In the genomic region with DNA sequence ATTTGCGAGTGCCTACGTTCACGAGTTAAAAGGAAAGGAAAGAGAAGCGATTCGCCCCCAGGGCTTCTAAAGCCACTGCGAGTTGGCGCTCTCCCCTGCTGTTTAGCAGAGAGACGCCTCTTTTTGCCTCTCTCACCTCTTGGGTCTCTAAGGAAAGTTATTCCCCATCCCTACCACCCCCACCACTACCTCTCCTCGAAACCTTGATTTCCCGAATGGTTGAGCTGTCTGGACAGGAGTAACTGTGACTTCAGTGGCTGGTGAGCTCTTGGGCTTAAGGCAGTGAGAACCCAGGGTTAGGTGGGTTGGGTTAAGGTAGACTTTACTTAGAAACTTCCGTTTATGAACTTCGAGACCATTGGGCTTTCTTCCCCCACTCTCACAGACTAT, we compare ENCODE assay signal across 8 mouse cellular contexts. TPM values are rescaled to one million over a fixed set of nuclear protein-coding genes. Genes with fewer than 3 reads are reported as not detected.
DNase-seq lines count a peak whose midpoint lies in the region; ATAC-seq and TF ChIP-seq lines count a peak whose summit lies in the region.

No protein-coding gene starts in this region.

- TF ChIP-seq RAD21 in CH12.LX (IDR thresholded peaks at IDR 0.05; ENCODE audit: low read depth, low read length), result no peak

- TF ChIP-seq POLR2A in CH12.LX (IDR thresholded peaks at IDR 0.05; ENCODE audit: low read depth, low read length), result no peak

- dilution Hi-C loops in CH12.LX (cut with MboI; ENCODE audit: extremely low pct_ligation_motif_present, extremely low pct_unique_long_range_greater_than_20kb, low sequenced_read_pairs), result no loop called here

- H3K27me3 ChIP-seq in CH12.LX (replicated peaks), result no peaks in the 10 kb centered on the region
- no peaks in the 10 kb centered on the region for H3K27me3 ChIP-seq in forebrain, embryonic 14.5 days (replicated peaks; ENCODE audit: control insufficient read depth, insufficient read depth, low read length)
- H3K27me3 ChIP-seq in liver, embryonic 16.5 days (ENCODE audit: control insufficient read depth, insufficient read depth, low read depth, low read length), result no peaks in the 10 kb centered on the region

- H3K79me2 ChIP-seq in CH12.LX (replicated peaks; ENCODE audit: control insufficient read depth, extremely low read depth, insufficient read depth, poor library complexity, severe bottlenecking), result peaks cover 4% of the 10 kb centered on the region; the same call in 1 of the 2 replicates

- H3K27ac ChIP-seq in CH12.LX (ENCODE audit: insufficient read depth, low read depth), result peak overlapping the region; percentile 13; the same call in 1 of the 2 replicates
- H3K27ac ChIP-seq in forebrain, embryonic 14.5 days (ENCODE audit: low read depth, low read length), result no peak overlapping the region
- peak overlapping the region; percentile 40; the same call in 1 of the 2 replicates for H3K27ac ChIP-seq in liver, embryonic 16.5 days (ENCODE audit: low read length)

- H3K4me3 ChIP-seq in CH12.LX (replicated peaks in 1 of 3; ENCODE audit: low read depth in 2 of 3, low read length in 2 of 3, poor library complexity in 1 of 3), result peak overlapping the region; percentile 81 to 91 (median 84)
- peak overlapping the region; percentile 81 for H3K4me3 ChIP-seq in forebrain, embryonic 14.5 days (ENCODE audit: low read depth, low read length)
- H3K4me3 ChIP-seq in liver, embryonic 16.5 days (ENCODE audit: low read depth, low read length), result peak overlapping the region; percentile 90

- peak; percentile 5 for DNase-seq in gastrocnemius, adult 18-20 months (ENCODE audit: low spot score)
- no peak for DNase-seq in gastrocnemius, postnatal 4 days (ENCODE audit: low spot score in 2 of 2)
- DNase-seq in CH12.LX (ENCODE audit: extremely low read depth) (peak; percentile 35), MN1 (ENCODE audit: low spot score) (no peak)
- peak; percentile 42 for DNase-seq in forebrain, embryonic 14.5 days (ENCODE audit: low spot score)
- DNase-seq in right cerebral cortex, adult 18-20 months, result no peak
- DNase-seq in lung, postnatal 25 days (ENCODE audit: low spot score), result no peak

- ATAC-seq in forebrain, embryonic 14.5 days, result peak; percentile 65
- ATAC-seq in liver, embryonic 16.5 days (ENCODE audit: low read depth), result peak; percentile 22

- in situ Hi-C loops in CH12.LX (cut with MboI; ENCODE audit: low pct_ligation_motif_present, low pct_unique_long_range_greater_than_20kb, low sequenced_read_pairs), result no loop called here

- H3K4me1 ChIP-seq in CH12.LX (ENCODE audit: control insufficient read depth in 1 of 2, insufficient read depth in 2 of 2), result peaks cover 0 to 22% of the 10 kb centered on the region in 2 experiments; a peak in 2 of 4 replicates
- H3K4me1 ChIP-seq in forebrain, embryonic 14.5 days (ENCODE audit: control insufficient read depth, insufficient read depth, low read length), result peaks cover 5% of the 10 kb centered on the region; the same call in 1 of the 2 replicates
- peaks cover 5% of the 10 kb centered on the region for H3K4me1 ChIP-seq in liver, embryonic 16.5 days (ENCODE audit: control insufficient read depth, low read depth, low read length)

- TF ChIP-seq CTCF in CH12.LX (conservative IDR thresholded peaks at IDR 0.05 in 1 of 2, IDR thresholded peaks at IDR 0.05 in 1 of 2; ENCODE audit: low read depth in 2 of 2, low read length in 2 of 2), result no peak

- peak overlapping the region; percentile 49; the same call in 1 of the 2 replicates for H3K4me2 ChIP-seq in CH12.LX (ENCODE audit: insufficient read depth, low read depth, poor library complexity, severe bottlenecking)
- peak overlapping the region; percentile 76 for H3K4me2 ChIP-seq in forebrain, embryonic 14.5 days (ENCODE audit: low read length)
- peak overlapping the region; percentile 55 for H3K4me2 ChIP-seq in liver, embryonic 16.5 days (ENCODE audit: low read depth, low read length)

- no peak for TF ChIP-seq EP300 in CH12.LX (IDR thresholded peaks at IDR 0.05; ENCODE audit: low read length)

- peaks cover 2 to 11% of the 10 kb centered on the region in 2 experiments for H3K36me3 ChIP-seq in CH12.LX (replicated peaks in 1 of 2; ENCODE audit: control insufficient read depth in 1 of 2, insufficient read depth in 1 of 2, low read length in 1 of 2)
- no peaks in the 10 kb centered on the region for H3K36me3 ChIP-seq in forebrain, embryonic 14.5 days (ENCODE audit: control insufficient read depth, insufficient read depth, low read length)
- H3K36me3 ChIP-seq in liver, embryonic 16.5 days (ENCODE audit: control insufficient read depth, insufficient read depth), result no peaks in the 10 kb centered on the region

- 0% methylated on average over 12 of the region's 12 CpGs for WGBS in forebrain, embryonic 14.5 days
- 0% methylated on average over 12 of the region's 12 CpGs for WGBS in liver, embryonic 16.5 days (ENCODE audit: insufficient replicate concordance)

- peak overlapping the region; percentile 64 for H3K9ac ChIP-seq in CH12.LX (ENCODE audit: insufficient read depth, low read depth)
- H3K9ac ChIP-seq in forebrain, embryonic 14.5 days (ENCODE audit: low read length), result peak overlapping the region; percentile 88
- H3K9ac ChIP-seq in liver, embryonic 16.5 days (ENCODE audit: low read depth, low read length), result peak overlapping the region; percentile 83

- no peaks in the 10 kb centered on the region for H3K9me3 ChIP-seq in CH12.LX (replicated peaks; ENCODE audit: low read length)
- no peaks in the 10 kb centered on the region for H3K9me3 ChIP-seq in forebrain, embryonic 14.5 days (replicated peaks; ENCODE audit: control insufficient read depth, low read length)
- no peaks in the 10 kb centered on the region for H3K9me3 ChIP-seq in liver, embryonic 16.5 days (replicated peaks; ENCODE audit: control insufficient read depth, low read length)

TF ChIP-seq in CH12.LX, 34 proteins besides CTCF, POLR2A, EP300 and RAD21:
- TF ChIP-seq KAT2A (IDR thresholded peaks at IDR 0.05; ENCODE audit: insufficient replicate concordance, low read length) (no peak), UBTF (IDR thresholded peaks at IDR 0.05; ENCODE audit: low read depth, low read length) (no peak), SIN3A (IDR thresholded peaks at IDR 0.05; ENCODE audit: low read length) (peak; percentile 57), TCF12 (IDR thresholded peaks at IDR 0.05; ENCODE audit: low read depth, low read length) (no peak), MAFK (IDR thresholded peaks at IDR 0.05; ENCODE audit: insufficient replicate concordance, low read length) (no peak), E2F4 (IDR thresholded peaks at IDR 0.05; ENCODE audit: insufficient replicate concordance, low read depth, low read length) (no peak), HCFC1 (IDR thresholded peaks at IDR 0.05; ENCODE audit: low read depth, low read length) (no peak), ZMIZ1 (IDR thresholded peaks at IDR 0.05; ENCODE audit: low read depth, low read length) (0 out of 2 replicates have a peak, but pooled peaks have one; percentile 2), IRF4 (IDR thresholded peaks at IDR 0.05; ENCODE audit: low read depth, low read length) (no peak), MYC (IDR thresholded peaks at IDR 0.05; ENCODE audit: low read depth, low read length) (no peak), SMC3 (IDR thresholded peaks at IDR 0.05; ENCODE audit: low read depth, low read length) (no peak), PAX5 (IDR thresholded peaks at IDR 0.05; ENCODE audit: low read length) (no peak), USF1 (IDR thresholded peaks at IDR 0.05; ENCODE audit: low read depth, low read length) (no peak), BHLHE40 (IDR thresholded peaks at IDR 0.05; ENCODE audit: low read depth, low read length) (no peak), MEF2A (IDR thresholded peaks at IDR 0.05; ENCODE audit: borderline replicate concordance, low read depth, low read length) (no peak), MXI1 (IDR thresholded peaks at IDR 0.05; ENCODE audit: low read depth, low read length) (peak; percentile 18; the same call in 1 of the 2 replicates), USF2 (conservative IDR thresholded peaks at IDR 0.05; ENCODE audit: low read depth, low read length) (no peak), POLR2AphosphoS2 (IDR thresholded peaks at IDR 0.05; ENCODE audit: low read depth, low read length) (no peak), RCOR1 (conservative IDR thresholded peaks at IDR 0.05; ENCODE audit: low read depth, low read length) (no peak), CHD1 (IDR thresholded peaks at IDR 0.05; ENCODE audit: low read depth, low read length) (no peak), NELFE (IDR thresholded peaks at IDR 0.05; ENCODE audit: low read depth, low read length) (no peak)

RNA-seq across cellular contexts. Expression of gene Immp1l, which starts 0.3 kb away (rescaled TPM):
- 10 to 100 TPM; 72.5 to 81.2 TPM for total RNA-seq in gastrocnemius, adult 18-20 months (2021)
- 10 to 100 TPM; 42.3 to 49.4 TPM for total RNA-seq in gastrocnemius, postnatal 4 days (2021)
- total RNA-seq in CH12.LX (2012; rRNA removed) (32.5 and 40.7 TPM in 2 replicates), CH12.LX (2014; rRNA removed) (103 and 107 TPM in 2 replicates)
- polyA plus RNA-seq in CH12.LX (2012; ENCODE audit: insufficient read length, low read depth), result 37.0 and 40.4 TPM in 2 replicates
- 114 and 141 TPM in 2 replicates for polyA plus RNA-seq in forebrain, embryonic 14.5 days (2014; fragmentation: Nextera tagmentation; extraction: Ambion mirVana)
- polyA plus RNA-seq in liver, embryonic 16.5 days (2015; fragmentation: Nextera tagmentation; extraction: Ambion mirVana), result 56.3 and 62.8 TPM in 2 replicates

RNA-seq across cellular contexts. Expression of gene Elp4, which starts 0.4 kb away (rescaled TPM):
- total RNA-seq in gastrocnemius, adult 18-20 months (2021), result 1 to 10 TPM; 7.1 to 8.6 TPM
- 10 to 100 TPM; 16.3 to 16.7 TPM for total RNA-seq in gastrocnemius, postnatal 4 days (2021)
- total RNA-seq in CH12.LX (2012; rRNA removed) (11.6 and 15.4 TPM in 2 replicates), CH12.LX (2014; rRNA removed) (31.2 and 34.7 TPM in 2 replicates)
- 21.3 and 23.8 TPM in 2 replicates for polyA plus RNA-seq in CH12.LX (2012; ENCODE audit: insufficient read length, low read depth)
- 45.5 and 48.3 TPM in 2 replicates for polyA plus RNA-seq in forebrain, embryonic 14.5 days (2014; fragmentation: Nextera tagmentation; extraction: Ambion mirVana)
- polyA plus RNA-seq in liver, embryonic 16.5 days (2015; fragmentation: Nextera tagmentation; extraction: Ambion mirVana), result 13.4 and 13.6 TPM in 2 replicates

Comparison
In these comparisons a context has a peak if more than half of its experiments do, and no peak if none do; other contexts are left out.
1. DNase-seq: peak in gastrocnemius, adult 18-20 months (single experiment), CH12.LX (single experiment) and forebrain, embryonic 14.5 days (single experiment); none in gastrocnemius, postnatal 4 days (0 of 2), MN1 (single experiment), right cerebral cortex, adult 18-20 months (single experiment) and lung, postnatal 25 days (single experiment).
2. Peak in every context shown above with its lines, with median percentiles within 50 percentile points of each other: H3K4me2 ChIP-seq, H3K4me3 ChIP-seq and H3K9ac ChIP-seq.